Mouse (Mus musculus) frontal cortex, postnatal 25 days (tissue): ENCODE measurements around the gene Traf3ip2.

Experiments
- DNase-seq, 2 experiments: peaks; one replicate each; pipeline ENCODE4 v3.0.0; 2022; ENCODE audit warnings: low spot score in 2 of 2

Gene Traf3ip2

DNA sequence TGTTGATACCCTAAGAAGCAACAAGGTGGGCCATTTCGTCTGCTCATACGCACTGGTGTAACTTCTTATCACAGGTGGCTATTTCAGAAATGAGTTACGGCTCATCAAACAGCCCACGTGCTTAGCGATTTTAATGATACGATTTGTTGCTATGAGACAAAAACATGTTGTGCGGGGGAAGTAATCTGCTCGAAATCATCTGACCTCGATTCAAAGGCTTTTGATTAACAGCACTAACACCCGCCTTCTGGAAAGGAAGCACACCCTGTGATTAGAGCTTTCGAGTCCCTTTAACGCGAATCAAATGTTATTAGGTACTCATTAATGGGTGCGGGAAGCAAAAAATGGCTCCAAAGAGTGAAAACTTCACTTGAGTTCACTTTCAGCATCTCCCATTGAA lies 18.9 kb downstream of the Traf3ip2 start:
- DNase-seq: no peak

- DNase-seq: no peak
Measured at GRCm38 (mm10) chr10:39633379-39633778, 20.6 kb downstream of the Traf3ip2 start.

DNA sequence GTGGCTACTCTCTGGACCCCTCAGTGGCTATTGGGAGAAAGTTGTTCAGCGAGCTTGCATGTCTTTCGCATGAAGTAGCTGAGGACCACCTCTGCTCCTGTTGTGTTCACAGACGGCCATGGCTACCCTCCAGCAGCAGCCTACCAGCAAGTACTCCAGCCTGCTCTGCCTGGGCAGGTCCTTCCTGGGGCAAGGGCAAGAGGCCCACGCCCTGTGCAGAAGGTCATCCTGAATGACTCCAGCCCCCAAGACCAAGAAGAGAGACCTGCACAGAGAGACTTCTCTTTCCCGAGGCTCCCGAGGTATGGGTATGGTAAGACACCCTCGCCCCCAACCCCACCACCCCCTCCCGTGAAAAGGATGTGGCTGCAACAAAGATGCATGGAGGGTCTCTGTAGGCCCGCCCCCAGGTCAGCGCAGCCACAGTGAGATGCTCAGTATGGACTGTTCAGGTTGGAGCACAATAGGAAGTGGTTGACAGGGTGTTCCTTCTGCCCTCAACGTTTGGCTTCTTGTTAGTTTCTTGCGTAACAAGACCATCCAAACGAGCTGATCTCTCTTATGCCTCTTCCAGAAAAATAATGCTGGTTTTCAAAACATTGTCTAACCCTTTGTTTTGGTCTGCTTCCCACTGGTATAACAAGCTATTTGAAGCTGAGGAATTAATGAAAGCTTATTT lies 21.8 kb downstream of the Traf3ip2 start:
- DNase-seq: no peak

DNA sequence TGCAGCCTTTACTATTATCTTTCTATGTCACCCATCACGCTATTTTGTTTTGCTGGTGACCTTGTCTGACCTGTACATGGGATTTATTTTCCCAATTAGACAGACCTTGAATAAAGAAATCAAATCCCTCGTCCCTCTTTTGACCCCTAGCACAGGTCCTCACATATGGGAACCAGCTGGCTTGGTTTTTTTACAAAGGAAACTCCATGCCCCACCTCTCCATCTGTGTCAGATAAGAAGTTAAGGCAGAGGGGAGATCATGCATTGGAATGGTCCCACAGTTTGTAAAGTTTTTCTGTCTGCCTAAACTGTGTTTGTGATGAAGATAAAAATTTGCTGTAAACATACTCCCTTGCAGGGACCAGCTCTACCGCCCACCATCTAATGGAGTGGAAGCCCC lies 26.1 kb downstream of the Traf3ip2 start:
- no peak for DNase-seq

GRCm38 (mm10) chr10:39639783-39640182 lies 27.0 kb downstream of the Traf3ip2 start:
- DNase-seq: no peak

GRCm38 (mm10) chr10:39640817-39641226 lies 28.1 kb downstream of the Traf3ip2 start:
- DNase-seq: no peak

DNA sequence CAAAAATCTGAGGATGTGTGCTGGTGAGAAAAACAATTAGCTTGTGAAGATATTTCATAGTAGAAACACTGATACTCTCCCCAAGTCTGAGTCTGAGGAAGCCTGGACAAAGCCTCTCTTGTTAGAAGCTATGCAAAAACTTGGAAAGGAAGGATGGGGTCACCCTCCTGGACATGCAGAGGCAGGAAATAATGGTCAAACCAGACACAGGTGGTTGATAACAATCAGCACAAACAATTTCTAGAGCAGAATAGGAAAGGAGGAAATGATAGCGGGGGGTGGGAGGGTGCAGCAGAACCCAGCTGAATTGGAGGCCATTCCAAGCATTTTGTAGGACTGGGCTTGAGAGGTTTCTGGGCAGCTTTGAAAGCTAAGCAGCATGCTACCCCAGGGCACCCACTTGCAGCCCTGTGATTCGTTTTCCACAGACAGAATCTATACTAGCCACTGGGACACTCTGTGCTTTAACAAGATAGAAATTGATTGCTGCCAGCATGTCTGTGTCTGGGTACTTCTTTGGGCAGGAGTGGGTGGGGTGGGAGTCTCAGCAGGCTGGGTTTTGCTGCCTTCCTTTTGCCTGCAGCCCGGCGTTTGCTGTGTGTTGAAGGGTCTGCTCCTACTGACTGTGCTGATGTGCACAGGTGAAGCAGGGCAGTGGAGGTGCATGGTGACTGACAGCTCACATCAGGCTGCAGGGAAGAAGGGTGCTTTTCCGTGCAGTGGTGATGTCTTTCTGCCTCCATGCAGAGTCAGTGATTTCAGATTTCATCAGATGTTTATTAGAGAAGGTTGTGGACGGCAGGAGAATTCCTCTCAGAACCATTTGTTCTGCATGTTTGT lies 33.3 kb downstream of the Traf3ip2 start:
- no peak for DNase-seq

DNA sequence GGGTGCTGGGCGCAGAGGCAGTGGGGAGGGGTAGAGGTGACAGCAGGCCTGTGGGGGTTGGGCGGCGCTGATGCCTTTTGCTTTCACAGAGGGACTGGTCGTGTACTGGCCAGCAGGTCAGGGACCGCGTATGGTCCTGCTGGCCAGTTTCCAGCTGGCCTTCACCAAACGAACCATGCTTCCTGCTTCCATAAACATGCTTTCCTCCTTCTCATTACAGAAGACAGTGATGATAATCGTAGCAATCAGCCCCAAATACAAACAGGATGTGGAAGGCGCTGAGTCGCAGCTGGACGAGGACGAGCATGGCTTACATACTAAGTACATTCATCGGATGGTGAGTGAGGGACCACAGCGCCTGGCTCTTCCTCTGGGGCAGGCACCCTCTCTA lies 33.9 kb downstream of the Traf3ip2 start:
- no peak for DNase-seq

GRCm38 (mm10) chr10:39647118-39647517 lies 34.4 kb downstream of the Traf3ip2 start:
- DNase-seq: no peak

DNA sequence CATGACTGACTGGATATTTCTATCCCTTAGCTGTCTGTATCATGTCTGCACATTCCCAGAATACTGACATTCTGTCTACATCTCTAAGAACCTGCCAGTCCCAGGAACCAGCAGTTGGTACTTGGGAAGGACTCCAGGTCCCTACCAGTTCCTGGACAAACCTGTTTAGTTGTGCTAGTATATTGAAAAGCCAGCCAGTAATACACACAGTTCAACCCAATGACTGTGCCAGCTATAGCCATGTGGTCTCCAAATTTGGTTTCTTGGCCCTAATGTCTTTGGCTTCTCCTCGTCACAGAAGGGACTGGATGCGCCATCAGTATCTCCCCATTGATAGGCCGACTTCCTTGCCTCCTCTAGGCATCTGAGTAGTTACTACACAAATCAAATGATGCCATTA lies 35.5 kb downstream of the Traf3ip2 start:
- no peak for DNase-seq

DNA sequence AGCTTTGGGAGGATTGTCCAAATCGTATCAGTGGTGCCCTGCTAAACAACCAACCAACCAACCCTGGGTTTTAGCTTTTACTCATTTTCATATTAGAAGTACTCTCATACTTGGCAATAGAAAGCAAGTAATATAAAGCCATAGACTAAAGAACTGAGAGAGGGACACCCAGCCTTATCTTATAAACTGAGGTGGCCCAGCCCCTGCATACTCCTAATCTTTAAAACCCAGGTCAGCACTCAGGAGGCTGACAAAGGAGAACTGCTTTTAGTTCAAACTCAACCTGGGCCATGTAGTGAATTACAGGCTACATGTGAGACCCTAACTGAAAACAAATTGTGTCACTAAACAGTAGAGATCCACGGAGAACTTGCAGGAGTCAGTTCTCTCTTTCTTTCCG lies 36.8 kb downstream of the Traf3ip2 start:
- no peak for DNase-seq

GRCm38 (mm10) chr10:39650316-39650715 lies 37.6 kb downstream of the Traf3ip2 start:
- DNase-seq: no peak

DNA sequence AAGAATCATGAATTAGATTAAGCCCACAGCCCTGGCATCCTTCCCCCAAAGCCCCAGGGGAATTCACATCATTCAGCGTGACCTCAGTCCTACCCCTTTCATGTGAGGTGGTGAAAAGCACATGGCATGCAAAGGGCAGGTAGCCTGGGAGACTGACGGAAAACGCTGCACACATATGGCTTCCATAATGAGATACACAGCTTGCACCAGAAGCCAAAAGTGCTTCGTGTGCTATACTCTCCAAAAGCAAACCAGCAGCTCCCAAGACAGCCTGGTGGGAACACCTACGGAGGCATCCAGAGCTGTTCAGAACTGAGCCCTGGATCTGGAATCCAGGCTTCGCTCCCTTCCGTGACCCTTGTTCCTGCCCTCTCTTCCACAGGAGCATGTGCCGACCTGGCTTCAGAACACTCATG lies 41.3 kb downstream of the Traf3ip2 start:
- DNase-seq: no peak

DNA sequence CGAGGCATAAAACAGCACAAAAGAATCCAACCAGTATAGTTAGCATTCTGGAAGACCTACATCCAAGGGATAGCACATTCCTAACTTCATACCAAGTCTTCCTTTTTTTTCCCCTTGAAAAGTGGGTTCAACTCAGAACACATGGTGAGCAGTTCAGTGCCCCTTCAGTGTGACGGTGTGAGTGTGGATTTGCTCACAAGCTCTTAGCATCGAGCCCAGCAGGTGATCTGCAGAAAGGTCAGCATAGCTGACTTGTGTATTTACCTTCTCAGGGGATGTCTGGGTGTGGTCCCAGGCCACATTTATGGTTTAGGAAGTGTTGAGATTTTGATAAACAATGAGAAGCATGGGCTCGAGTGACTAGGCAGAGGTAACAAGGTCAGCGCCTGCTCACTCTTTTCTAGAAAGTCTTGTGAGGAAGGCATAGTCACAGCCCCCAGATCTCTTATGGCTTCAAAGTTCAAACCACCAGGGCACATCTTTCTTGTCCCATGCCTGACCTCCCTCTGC lies 46.2 kb downstream of the Traf3ip2 start:
- DNase-seq: no peak

DNA sequence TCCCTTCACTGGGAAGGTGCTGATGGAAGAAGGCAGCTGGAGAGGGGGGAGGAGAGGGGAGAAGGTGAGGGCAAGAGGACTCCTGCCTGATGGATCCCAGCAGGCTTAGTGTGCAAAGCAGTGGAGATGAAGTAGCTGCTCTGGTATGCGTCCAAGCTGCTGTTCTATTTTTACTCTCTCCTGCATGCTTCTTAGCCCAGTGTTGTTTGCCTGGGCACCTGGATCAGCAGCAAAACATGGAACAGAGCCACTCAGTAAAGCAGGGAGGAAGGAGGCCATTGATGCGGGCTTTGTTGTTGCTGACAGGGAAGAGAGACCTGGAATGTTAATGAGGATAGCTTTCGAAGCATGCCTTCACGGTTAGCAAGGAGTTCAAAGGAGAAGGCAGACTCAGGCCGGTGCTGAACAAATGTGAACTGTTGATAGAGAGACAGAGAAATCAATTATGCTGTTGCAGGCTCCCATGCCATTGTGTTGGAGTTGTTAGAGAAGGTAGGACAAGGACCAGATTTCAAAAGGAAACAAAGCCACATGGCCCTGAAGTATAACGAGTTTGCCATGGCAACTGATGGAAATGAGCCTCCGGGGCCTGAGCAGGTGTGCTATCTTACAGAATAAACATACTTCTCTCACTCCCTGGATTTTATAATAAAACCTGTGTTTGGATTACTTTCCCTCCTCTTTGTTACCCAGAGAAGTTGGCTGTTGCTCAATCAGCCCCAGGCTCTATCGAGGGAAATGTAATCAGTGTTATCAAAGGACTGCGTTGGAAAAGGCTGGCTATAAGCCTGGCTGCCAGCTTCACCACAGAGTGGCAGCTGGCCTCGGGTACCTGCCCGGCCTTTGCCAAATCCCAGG lies 46.9 kb downstream of the Traf3ip2 start:
- no peak for DNase-seq

GRCm38 (mm10) chr10:39660269-39660655 lies 47.5 kb downstream of the Traf3ip2 start:
- DNase-seq: no peak

GRCm38 (mm10) chr10:39660698-39661097 lies 48.0 kb downstream of the Traf3ip2 start:
- no peak for DNase-seq

GRCm38 (mm10) chr10:39665071-39665502 lies 52.4 kb downstream of the Traf3ip2 start:
- DNase-seq: no peak

GRCm38 (mm10) chr10:39666027-39666426 lies 53.3 kb downstream of the Traf3ip2 start:
- DNase-seq: no peak

GRCm38 (mm10) chr10:39671451-39671850 lies 58.7 kb downstream of the Traf3ip2 start:
- DNase-seq: no peak

DNA sequence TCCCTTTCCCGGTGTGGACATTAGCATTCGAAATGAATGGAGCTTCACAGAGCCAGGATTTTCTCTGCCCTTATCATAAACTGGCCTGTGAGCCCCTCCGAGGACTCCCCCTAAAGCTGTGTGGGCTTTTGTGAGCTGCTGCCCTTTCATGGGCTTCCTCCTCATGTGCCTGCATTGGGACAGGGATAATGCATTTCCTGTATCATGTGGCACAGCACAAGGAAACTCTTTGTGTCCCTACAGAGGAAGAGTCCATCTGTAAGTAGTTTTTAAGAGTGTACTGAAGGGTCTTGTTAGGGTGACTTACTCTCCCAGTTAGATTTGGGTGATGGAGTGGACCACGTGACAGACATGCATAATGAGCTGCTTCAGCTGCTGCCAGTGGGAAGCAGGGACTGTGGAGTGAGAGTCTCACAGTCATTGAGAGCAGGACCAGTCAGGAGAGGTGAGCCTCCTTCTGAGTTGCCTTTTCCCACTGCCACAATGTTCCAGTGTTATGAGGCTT lies 59.9 kb downstream of the Traf3ip2 start:
- no peak for DNase-seq

GRCm38 (mm10) chr10:39674106-39674505 lies 61.4 kb downstream of the Traf3ip2 start:
- DNase-seq: no peak
